Mouse (Mus musculus): ENCODE data around the gene Rpap2. TPM values are rescaled to one million over a fixed set of nuclear protein-coding genes. Genes with fewer than 3 reads are reported as not detected.

Gene Rpap2
- polyA plus RNA-seq (2015; fragmentation: Nextera tagmentation; extraction: Ambion mirVana): 17.9 and 18.3 TPM in 2 replicates

DNA sequence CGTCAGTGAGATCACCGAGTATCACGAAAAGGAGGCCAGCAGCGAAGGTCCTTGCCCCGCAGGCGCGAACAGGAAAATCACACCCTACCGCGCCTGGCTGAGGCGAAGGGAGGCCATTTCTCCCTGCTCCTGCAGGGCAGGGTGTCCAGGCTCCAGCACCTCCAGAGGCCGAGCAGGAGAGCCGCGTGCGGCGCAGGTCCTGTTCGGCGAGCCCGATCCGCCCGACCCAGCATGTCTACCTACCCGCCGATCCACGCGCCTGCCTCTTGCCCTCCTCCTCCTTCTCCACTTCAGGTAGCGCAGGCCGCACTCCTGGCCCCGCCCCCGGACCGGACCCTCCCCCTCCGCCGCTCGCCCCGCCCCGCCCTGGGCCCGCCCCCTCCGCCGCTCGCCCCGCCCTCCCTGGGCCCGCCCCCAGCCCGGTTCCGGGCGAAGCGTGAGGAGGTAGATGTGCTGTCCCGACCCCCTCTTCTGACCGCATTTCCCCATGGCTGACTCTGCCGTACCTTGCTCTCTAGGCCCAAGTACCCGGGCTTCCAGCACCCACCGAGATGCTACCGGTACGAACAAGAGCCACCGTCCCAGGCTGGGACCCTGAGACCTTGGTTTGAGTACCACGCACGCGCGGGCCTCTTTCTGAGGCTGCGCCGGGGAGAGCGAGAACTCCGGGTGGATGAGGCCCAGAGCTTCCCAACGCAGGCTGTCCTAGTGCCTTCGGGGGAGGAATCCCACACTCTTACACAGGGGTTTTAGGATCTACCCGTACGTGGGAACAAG lies at the start of gene Rpap2, which contains the start of gene Glmn:
Gene Rpap2 (plus strand): TSS at position 73 of the 777 bp plus-strand sequence.
Gene Glmn (minus strand): TSS at position 588 of the 777 bp plus-strand sequence.
- H3K9me3 ChIP-seq (replicated peaks; ENCODE audit: low read length): no peaks in the 10 kb centered on the region
- H3K4me2 ChIP-seq (ENCODE audit: low read length): peak within 1 kb of the TSS; percentile 76
- H3K27ac ChIP-seq: peak within 1 kb of the TSS; percentile 89
- DNase-seq (ENCODE audit: low spot score) (peak; percentile 90), ATAC-seq (replicated peaks; ENCODE audit: low FRiP score, low read depth) (peak; percentile 94)
- H3K4me3 ChIP-seq (replicated peaks; ENCODE audit: low read depth, low read length): peak within 1 kb of the TSS; percentile 74
- H3K9ac ChIP-seq (ENCODE audit: low read depth, low read length): peak within 1 kb of the TSS; percentile 83
- no peaks in the 10 kb centered on the region for H3K4me1 ChIP-seq (replicated peaks; ENCODE audit: insufficient read depth, low read length)
- TF ChIP-seq CTCF (IDR thresholded peaks at IDR 0.05; ENCODE audit: low read depth): 0 out of 2 replicates have a peak, but pooled peaks have one; percentile 3
- peaks cover 4% of the 10 kb centered on the region for H3K36me3 ChIP-seq (ENCODE audit: insufficient read depth, low read length)
- H3K27me3 ChIP-seq (ENCODE audit: insufficient read depth, low read length): no peaks in the 10 kb centered on the region
- 1% methylated on average over 55 of the region's 64 CpGs for WGBS

DNA sequence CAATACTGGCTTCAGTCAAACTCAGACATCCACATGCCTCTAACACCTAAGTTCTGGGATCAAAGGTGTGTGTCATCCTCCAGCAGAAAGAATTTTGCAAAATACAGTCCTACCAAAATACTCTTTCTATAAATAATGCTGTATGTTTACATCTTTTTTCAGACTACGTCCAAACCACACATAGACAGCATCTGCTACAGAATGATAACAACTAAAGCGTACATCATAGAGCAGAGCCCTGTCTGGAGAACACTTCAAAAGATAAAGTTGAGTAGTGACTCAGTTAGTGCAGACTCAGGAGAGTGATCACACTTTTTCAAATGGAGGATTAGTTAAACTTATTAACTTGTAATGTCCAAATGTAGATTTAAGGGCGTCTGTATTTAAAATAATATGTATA lies 49.2 kb upstream of the Rpap2 start:
- Histone ChIP-seq H3K9me3 (replicated peaks; ENCODE audit: low read length) (no peaks in the 10 kb centered on the region), H3K4me3 (replicated peaks; ENCODE audit: low read depth, low read length) (no peak overlapping the region), H3K27ac (no peak overlapping the region), H3K4me1 (replicated peaks; ENCODE audit: insufficient read depth, low read length) (no peaks in the 10 kb centered on the region), H3K4me2 (ENCODE audit: low read length) (no peak overlapping the region), H3K27me3 (ENCODE audit: insufficient read depth, low read length) (no peaks in the 10 kb centered on the region), H3K9ac (ENCODE audit: low read depth, low read length) (no peak overlapping the region), H3K36me3 (ENCODE audit: insufficient read depth, low read length) (0 out of 2 replicates have a peak, but pooled peaks cover 12% of the 10 kb centered on the region)
- DNase-seq (ENCODE audit: low spot score): no peak
- TF ChIP-seq CTCF (IDR thresholded peaks at IDR 0.05; ENCODE audit: low read depth): no peak
- 89% methylated on average over 3 of the region's 3 CpGs for WGBS
- ATAC-seq (replicated peaks; ENCODE audit: low FRiP score, low read depth): no peak

DNA sequence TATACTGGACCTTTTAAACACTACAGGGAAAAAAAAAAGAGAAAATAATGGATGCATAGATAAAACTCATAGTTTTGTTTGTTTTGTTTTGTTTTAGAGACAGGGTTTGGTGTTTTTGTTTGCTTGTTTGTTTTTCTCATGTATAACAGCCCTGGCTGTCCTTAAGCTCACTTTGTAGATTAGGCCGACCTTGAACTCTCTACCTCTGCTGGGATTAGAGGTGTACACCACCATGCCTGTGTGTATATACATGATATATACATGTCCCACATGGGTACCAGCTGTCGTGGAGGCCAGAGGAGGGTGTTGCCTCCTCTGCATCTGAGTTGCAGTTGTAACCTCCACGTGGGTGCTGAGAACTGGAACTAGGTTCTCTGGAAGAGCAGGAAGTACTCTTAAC lies 48.7 kb upstream of the Rpap2 start:
- ATAC-seq (replicated peaks; ENCODE audit: low FRiP score, low read depth) (no peak), DNase-seq (ENCODE audit: low spot score) (no peak)
- 87% methylated on average over 3 of the region's 3 CpGs for WGBS
- Histone ChIP-seq H3K27me3 (ENCODE audit: insufficient read depth, low read length) (no peaks in the 10 kb centered on the region), H3K9me3 (replicated peaks; ENCODE audit: low read length) (no peaks in the 10 kb centered on the region), H3K9ac (ENCODE audit: low read depth, low read length) (no peak overlapping the region), H3K27ac (no peak overlapping the region), H3K4me3 (replicated peaks; ENCODE audit: low read depth, low read length) (no peak overlapping the region), H3K4me1 (replicated peaks; ENCODE audit: insufficient read depth, low read length) (no peaks in the 10 kb centered on the region), H3K36me3 (ENCODE audit: insufficient read depth, low read length) (0 out of 2 replicates have a peak, but pooled peaks cover 12% of the 10 kb centered on the region), H3K4me2 (ENCODE audit: low read length) (no peak overlapping the region)
- no peak for TF ChIP-seq CTCF (IDR thresholded peaks at IDR 0.05; ENCODE audit: low read depth)

DNA sequence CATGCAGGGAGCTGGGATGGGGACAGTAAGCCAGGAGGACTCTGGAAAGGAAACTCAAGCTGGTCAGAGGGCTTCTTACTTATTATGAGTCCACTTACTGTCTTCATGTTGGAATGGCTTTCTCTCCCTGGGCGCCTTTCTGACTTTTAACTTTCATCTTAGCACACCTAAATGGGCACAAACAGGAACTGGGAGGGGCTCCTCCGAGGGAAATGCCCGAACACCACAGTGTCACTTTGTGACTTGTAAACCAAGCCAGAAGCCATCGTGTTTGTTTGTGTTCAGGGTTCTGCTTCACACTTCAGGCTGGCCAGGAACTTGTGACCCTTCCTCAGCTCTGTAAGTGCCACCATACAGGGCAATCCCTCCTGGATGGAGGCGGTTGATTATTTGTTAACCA lies 42.8 kb upstream of the Rpap2 start:
- 54% methylated on average over 5 of the region's 5 CpGs for WGBS
- DNase-seq (ENCODE audit: low spot score): no peak
- H3K36me3 ChIP-seq (ENCODE audit: insufficient read depth, low read length): 0 out of 2 replicates have a peak, but pooled peaks cover 16% of the 10 kb centered on the region
- ATAC-seq (replicated peaks; ENCODE audit: low FRiP score, low read depth): no peak
- no peaks in the 10 kb centered on the region for H3K27me3 ChIP-seq (ENCODE audit: insufficient read depth, low read length)
- H3K4me2 ChIP-seq (ENCODE audit: low read length): no peak overlapping the region
- H3K9ac ChIP-seq (ENCODE audit: low read depth, low read length): no peak overlapping the region
- no peak overlapping the region for H3K4me3 ChIP-seq (replicated peaks; ENCODE audit: low read depth, low read length)
- no peaks in the 10 kb centered on the region for H3K4me1 ChIP-seq (replicated peaks; ENCODE audit: insufficient read depth, low read length)
- no peak for TF ChIP-seq CTCF (IDR thresholded peaks at IDR 0.05; ENCODE audit: low read depth)
- no peak overlapping the region for H3K27ac ChIP-seq
- no peaks in the 10 kb centered on the region for H3K9me3 ChIP-seq (replicated peaks; ENCODE audit: low read length)

DNA sequence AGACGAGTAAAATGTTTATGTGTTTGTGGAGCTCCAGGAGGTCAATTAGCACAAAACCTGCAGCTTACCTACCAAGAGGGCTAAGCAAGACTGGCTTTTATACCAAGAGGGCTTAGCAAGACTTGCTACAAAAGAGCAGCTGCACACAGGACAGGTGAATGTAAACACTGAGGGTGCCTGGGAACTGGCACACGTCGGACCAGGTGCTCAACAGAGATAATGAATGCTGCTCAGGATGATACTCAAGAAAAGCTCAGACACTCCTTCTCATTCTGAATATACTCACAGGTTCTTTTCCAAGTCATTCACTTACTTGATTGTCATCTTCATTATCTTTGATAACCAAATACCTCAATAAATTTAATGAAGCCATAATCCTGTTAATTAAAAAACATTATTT lies 40.2 kb upstream of the Rpap2 start:
- H3K4me1 ChIP-seq (replicated peaks; ENCODE audit: insufficient read depth, low read length): no peaks in the 10 kb centered on the region
- peaks cover 19% of the 10 kb centered on the region; the same call in 1 of the 2 replicates for H3K36me3 ChIP-seq (ENCODE audit: insufficient read depth, low read length)
- DNase-seq (ENCODE audit: low spot score): no peak
- H3K4me3 ChIP-seq (replicated peaks; ENCODE audit: low read depth, low read length): no peak overlapping the region
- H3K27ac ChIP-seq: no peak overlapping the region
- TF ChIP-seq CTCF (IDR thresholded peaks at IDR 0.05; ENCODE audit: low read depth): no peak
- ATAC-seq (replicated peaks; ENCODE audit: low FRiP score, low read depth): no peak
- H3K9me3 ChIP-seq (replicated peaks; ENCODE audit: low read length): no peaks in the 10 kb centered on the region
- no peak overlapping the region for H3K9ac ChIP-seq (ENCODE audit: low read depth, low read length)
- 80% methylated on average over 3 of the region's 3 CpGs for WGBS
- no peak overlapping the region for H3K4me2 ChIP-seq (ENCODE audit: low read length)
- H3K27me3 ChIP-seq (ENCODE audit: insufficient read depth, low read length): no peaks in the 10 kb centered on the region

DNA sequence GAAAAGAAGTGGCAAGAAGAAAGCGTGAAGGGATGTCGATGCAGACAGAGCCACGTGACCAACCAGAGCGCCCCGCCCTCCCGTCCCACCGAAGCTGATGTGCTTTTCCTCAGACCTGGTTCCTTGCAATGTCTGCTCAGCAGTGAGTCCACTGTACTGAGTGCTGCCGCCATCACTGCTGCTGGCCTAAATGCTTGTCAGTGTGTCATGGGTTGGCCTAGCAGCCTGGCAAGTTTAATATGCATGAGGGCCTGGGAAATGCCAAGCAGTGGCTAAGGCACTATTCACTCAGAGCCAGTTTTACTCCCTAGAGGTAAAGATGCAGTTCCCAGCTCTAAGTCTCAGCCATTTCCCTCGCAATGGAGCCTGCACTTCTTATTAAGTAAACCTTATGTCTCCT lies 28.0 kb upstream of the Rpap2 start:
- Histone ChIP-seq H3K27me3 (ENCODE audit: insufficient read depth, low read length) (no peaks in the 10 kb centered on the region), H3K4me2 (ENCODE audit: low read length) (no peak overlapping the region), H3K4me3 (replicated peaks; ENCODE audit: low read depth, low read length) (no peak overlapping the region), H3K9me3 (replicated peaks; ENCODE audit: low read length) (no peaks in the 10 kb centered on the region), H3K9ac (ENCODE audit: low read depth, low read length) (no peak overlapping the region), H3K4me1 (replicated peaks; ENCODE audit: insufficient read depth, low read length) (no peaks in the 10 kb centered on the region), H3K27ac (no peak overlapping the region), H3K36me3 (ENCODE audit: insufficient read depth, low read length) (peaks cover 20% of the 10 kb centered on the region)
- WGBS: 96% methylated on average over 9 of the region's 9 CpGs
- ATAC-seq (replicated peaks; ENCODE audit: low FRiP score, low read depth) (no peak), DNase-seq (ENCODE audit: low spot score) (no peak)
- no peak for TF ChIP-seq CTCF (IDR thresholded peaks at IDR 0.05; ENCODE audit: low read depth)

Data from kidney, postnatal 0 days (tissue).